Mouse (Mus musculus): Measurements from ENCODE around the gene Ctdsp2.

DNA sequence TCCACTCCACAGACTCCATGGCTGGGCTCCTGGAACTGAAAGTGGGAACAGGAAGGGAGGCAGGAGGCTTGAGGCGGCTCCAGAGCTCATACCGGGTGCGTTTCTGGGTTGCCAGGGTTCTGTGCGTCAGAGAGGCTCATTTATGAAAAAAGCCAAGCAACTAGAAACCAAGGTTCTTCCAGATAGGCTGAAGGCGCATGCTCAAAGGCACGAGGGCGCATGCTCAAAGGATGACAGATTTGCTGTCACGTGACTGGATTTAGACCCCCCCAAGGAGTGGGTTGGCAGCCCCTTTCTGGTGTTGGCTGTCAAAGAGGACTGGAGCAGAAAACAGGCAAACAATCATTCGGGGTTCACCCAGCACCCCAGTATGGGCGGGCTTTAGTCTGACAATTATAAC lies 16.8 kb upstream of the Ctdsp2 start:
- TF ChIP-seq CTCF (IDR thresholded peaks at IDR 0.05; ENCODE audit: extremely low read depth, insufficient read depth, low read length) (no peak), POLR2A (IDR thresholded peaks at IDR 0.05; ENCODE audit: extremely low read depth, insufficient read depth, low read length) (no peak)
